Mouse (Mus musculus) stomach, embryonic 14.5 days (tissue): ENCODE data around the gene Cdc26. TPM values are rescaled to one million over a fixed set of nuclear protein-coding genes. Genes with fewer than 3 reads are reported as not detected.
A peak's percentile ranks its signal among the peaks of the same experiment; 100 is the strongest.

Experiments
- ATAC-seq: fragments of 200-750 bp; cut with Nextera tagmentation; 2 replicates; pipeline ENCODE4 v1.8.0; 2017; ENCODE audit warnings: low read depth, moderate TSS enrichment; ENCODE audit not compliant: insufficient number of reproducible peaks, insufficient read depth, low FRiP score
- H3K27ac ChIP-seq: fragments of 300-500 bp; sonication (generic); 2 replicates; pipeline ENCODE4 v1.5.1; 2014; ENCODE audit warnings: mild to moderate bottlenecking, low read length, moderate library complexity, mixed read lengths
- H3K27me3 ChIP-seq: fragments of 300-500 bp; sonication (generic); 2 replicates; pipeline ENCODE4 v1.6.1; 2014; ENCODE audit warnings: low read length, control low read depth, mixed read lengths; ENCODE audit not compliant: control insufficient read depth, insufficient read depth
- H3K36me3 ChIP-seq: fragments of 300-500 bp; sonication (generic); 2 replicates; pipeline ENCODE4 v1.6.1; 2014; ENCODE audit warnings: mild to moderate bottlenecking, control low read depth, low read length, moderate library complexity, mixed read lengths; ENCODE audit not compliant: control insufficient read depth, insufficient read depth
- H3K4me1 ChIP-seq: fragments of 300-500 bp; sonication (generic); 2 replicates; pipeline ENCODE4 v1.6.1; 2014; ENCODE audit warnings: low read length, control low read depth, mixed read lengths; ENCODE audit not compliant: control insufficient read depth, insufficient read depth
- H3K4me2 ChIP-seq: fragments of 300-500 bp; sonication (generic); replicated peaks from 2 replicates; pipeline ENCODE4 v1.6.1; 2014; ENCODE audit warnings: low read depth, low read length, control low read depth
- H3K4me3 ChIP-seq: fragments of 300-500 bp; sonication (generic); 2 replicates; pipeline ENCODE4 v1.5.1; 2014; ENCODE audit warnings: low read depth, low read length, control low read depth
- H3K9ac ChIP-seq: fragments of 300-500 bp; sonication (generic); replicated peaks from 2 replicates; pipeline ENCODE4 v1.6.1; 2014; ENCODE audit warnings: low read depth, mild to moderate bottlenecking, control low read depth, low read length, moderate library complexity, mixed read lengths
- H3K9me3 ChIP-seq: fragments of 300-500 bp; sonication (generic); 2 replicates; pipeline ENCODE4 v1.6.1; 2016; ENCODE audit warnings: low read depth, low read length, control low read depth; ENCODE audit not compliant: control insufficient read depth
- WGBS: fragments of 180-500 bp; shearing (Covaris S2); extraction: QIAGEN DNeasy Blood & Tissue Kit; methylation state at CpG from one replicate; pipeline ENCODE4 v1.1.7; 2014; 5-methylcytosine and 5-hydroxymethylcytosine counted together
- polyA plus RNA-seq: library from polyadenylated mRNA; unstranded; fragments of >200 nt; fragmentation: Nextera tagmentation; extraction: Ambion mirVana; gene quantifications from 2 replicates; pipeline ENCODE4 v1.2.1, GENCODE M21; 2014

Gene Cdc26
- polyA plus RNA-seq, 1 experiment from 2014 or later = 186 TPM

GRCm38 (mm10) chr4:62362437-62362836 is 46.0 kb downstream of the Cdc26 start:
- no peak overlapping the region for H3K4me2 ChIP-seq
- no peaks in the 10 kb centered on the region for H3K27me3 ChIP-seq
- no peak overlapping the region for H3K27ac ChIP-seq
- no peak overlapping the region for H3K9ac ChIP-seq
- H3K4me3 ChIP-seq = no peak overlapping the region
- no peaks in the 10 kb centered on the region for H3K36me3 ChIP-seq
- peaks cover 13% of the 10 kb centered on the region for H3K4me1 ChIP-seq
- WGBS = 63% methylated on average over 2 of the region's 2 CpGs
- no peaks in the 10 kb centered on the region for H3K9me3 ChIP-seq
- ATAC-seq = no peak

- H3K27me3 ChIP-seq = no peaks in the 10 kb centered on the region
- peak overlapping the region; percentile 50 for H3K4me2 ChIP-seq
- no peak overlapping the region for H3K27ac ChIP-seq
- H3K4me3 ChIP-seq = peak overlapping the region; percentile 51; the same call in 1 of the 2 replicates
- peaks cover 13% of the 10 kb centered on the region for H3K4me1 ChIP-seq
- no peaks in the 10 kb centered on the region for H3K36me3 ChIP-seq
- no peaks in the 10 kb centered on the region for H3K9me3 ChIP-seq
- 78% methylated on average over 1 of the region's 1 CpGs for WGBS
- H3K9ac ChIP-seq = no peak overlapping the region
- no peak for ATAC-seq
Observed at GRCm38 (mm10) chr4:62361997-62362396, 46.4 kb downstream of the Cdc26 start.

DNA sequence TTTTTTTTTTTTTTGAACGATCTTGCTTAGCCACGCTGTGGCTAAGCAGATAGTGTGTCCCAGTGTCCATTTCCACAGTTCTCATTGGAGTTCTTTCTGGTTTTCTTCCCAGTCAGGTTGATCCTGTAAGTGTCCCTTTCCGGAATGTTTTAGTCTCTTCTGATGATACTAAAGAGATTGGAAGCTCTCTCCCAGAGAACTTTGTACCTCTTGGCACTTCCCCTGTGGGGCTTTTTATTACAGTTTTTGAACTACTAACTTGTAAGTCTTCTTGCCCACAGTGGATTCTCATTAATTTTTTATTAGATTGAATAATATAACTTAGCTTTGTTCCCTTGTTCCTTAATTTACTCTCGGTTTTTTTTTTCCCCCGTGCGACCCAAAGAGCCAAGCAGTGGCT is 46.9 kb downstream of the Cdc26 start:
- H3K9ac ChIP-seq = peak overlapping the region; percentile 79
- H3K27me3 ChIP-seq = no peaks in the 10 kb centered on the region
- no peak overlapping the region for H3K27ac ChIP-seq
- peak overlapping the region; percentile 51 for H3K4me3 ChIP-seq
- H3K4me2 ChIP-seq = peak overlapping the region; percentile 50
- no peaks in the 10 kb centered on the region for H3K36me3 ChIP-seq
- peaks cover 13% of the 10 kb centered on the region for H3K4me1 ChIP-seq
- ATAC-seq = no peak
- WGBS = 38% methylated on average over 6 of the region's 6 CpGs
- H3K9me3 ChIP-seq = no peaks in the 10 kb centered on the region

- H3K4me1 ChIP-seq = peaks cover 13% of the 10 kb centered on the region
- H3K27me3 ChIP-seq = no peaks in the 10 kb centered on the region
- H3K9me3 ChIP-seq = no peaks in the 10 kb centered on the region
- peak; percentile 56 for ATAC-seq
- peak overlapping the region; percentile 58 for H3K27ac ChIP-seq
- H3K36me3 ChIP-seq = no peaks in the 10 kb centered on the region
- peak overlapping the region; percentile 51 for H3K4me3 ChIP-seq
- H3K9ac ChIP-seq = peak overlapping the region; percentile 79
- WGBS = 1% methylated on average over 22 of the region's 22 CpGs
- H3K4me2 ChIP-seq = peak overlapping the region; percentile 50
Observed at GRCm38 (mm10) chr4:62360805-62361455, 47.5 kb downstream of the Cdc26 start.

DNA sequence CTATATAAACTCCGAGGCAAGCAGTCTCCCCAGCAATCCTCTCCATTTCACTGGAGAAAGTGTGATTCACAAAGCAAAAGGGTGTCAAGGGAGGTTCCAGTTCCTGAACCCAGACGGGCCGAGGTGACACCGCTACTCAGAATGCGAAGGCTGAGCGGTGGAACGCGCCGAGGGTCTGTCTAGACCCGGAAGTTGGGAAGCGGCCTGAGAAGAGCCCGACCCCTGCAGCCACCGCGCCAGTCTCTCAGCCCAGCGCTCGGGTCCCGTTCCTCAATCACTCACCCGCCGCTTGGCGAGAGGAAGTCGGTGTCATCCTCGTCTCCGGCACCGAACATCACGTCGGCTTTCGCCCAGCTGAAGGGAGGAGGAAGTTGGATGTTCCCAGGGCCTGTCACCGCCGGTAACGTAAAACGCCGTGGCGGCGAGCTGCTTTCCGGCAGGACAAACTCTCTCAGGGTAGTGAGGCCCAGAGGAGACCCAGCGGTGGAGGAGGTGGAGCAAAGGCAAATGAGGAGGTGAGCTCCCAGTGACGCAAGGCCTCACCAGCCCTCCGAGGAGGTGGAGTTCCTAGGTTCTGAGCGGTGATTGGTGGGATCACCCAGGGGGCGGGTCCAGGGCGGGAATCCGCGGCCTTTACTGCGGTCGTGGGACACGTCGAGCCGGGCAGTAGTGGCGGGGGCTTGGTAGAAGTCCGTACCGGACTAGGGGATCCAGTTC is 48.2 kb downstream of the Cdc26 start, which contains the start of the genes Fkbp15 and Slc31a1:
Fkbp15 (minus strand) TSS at position 461 of the 717 bp plus-strand sequence.
Slc31a1 (plus strand) TSS at position 640 of the 717 bp plus-strand sequence.
- Histone ChIP-seq H3K9me3 (no peaks in the 10 kb centered on the region), H3K4me1 (peaks cover 11% of the 10 kb centered on the region), H3K36me3 (no peaks in the 10 kb centered on the region), H3K4me3 (peak within 1 kb of the TSS; percentile 51), H3K27ac (peak within 1 kb of the TSS; percentile 58), H3K27me3 (no peaks in the 10 kb centered on the region), H3K9ac (peak within 1 kb of the TSS; percentile 79), H3K4me2 (peak within 1 kb of the TSS; percentile 55)
- WGBS = under 1% methylated on average over 51 of the region's 51 CpGs
- peak; percentile 100 for ATAC-seq

- peak overlapping the region; percentile 51 for H3K4me3 ChIP-seq
- H3K27me3 ChIP-seq = no peaks in the 10 kb centered on the region
- H3K9me3 ChIP-seq = no peaks in the 10 kb centered on the region
- no peaks in the 10 kb centered on the region for H3K36me3 ChIP-seq
- H3K27ac ChIP-seq = no peak overlapping the region
- ATAC-seq = no peak
- peaks cover 11% of the 10 kb centered on the region for H3K4me1 ChIP-seq
- WGBS = 39% methylated on average over 7 of the region's 7 CpGs
- peak overlapping the region; percentile 55 for H3K4me2 ChIP-seq
- H3K9ac ChIP-seq = peak overlapping the region; percentile 54
Observed at GRCm38 (mm10) chr4:62359256-62359775, 49.1 kb downstream of the Cdc26 start.

DNA sequence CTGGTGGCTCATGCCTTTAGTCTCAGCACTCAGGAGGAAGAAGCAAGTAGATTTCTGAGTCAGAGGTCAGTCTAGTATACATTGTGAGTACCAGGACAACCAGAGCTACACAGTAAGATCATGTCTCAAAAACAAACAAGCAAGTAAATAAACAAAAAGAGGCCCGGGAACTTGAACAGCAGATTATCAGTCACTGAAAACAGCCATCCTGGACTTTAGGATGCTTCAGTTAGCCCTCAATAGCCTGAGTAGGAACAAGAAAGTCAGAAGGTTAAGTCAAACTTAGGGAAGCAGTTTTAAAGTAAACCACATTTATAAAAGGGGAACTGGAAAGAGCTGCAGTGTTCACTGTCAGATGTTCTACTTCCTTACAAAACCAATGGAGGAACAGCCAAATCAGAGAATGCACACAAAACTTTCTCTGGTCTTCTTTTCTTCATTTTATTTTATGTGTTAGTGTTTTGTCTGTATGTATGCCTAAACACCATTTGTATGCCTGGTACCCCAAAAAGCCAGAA is 50.8 kb downstream of the Cdc26 start:
- H3K4me3 ChIP-seq = no peak overlapping the region
- H3K27ac ChIP-seq = no peak overlapping the region
- no peaks in the 10 kb centered on the region for H3K9me3 ChIP-seq
- no peak overlapping the region for H3K4me2 ChIP-seq
- ATAC-seq = no peak
- WGBS = 80% methylated on average over 1 of the region's 1 CpGs
- no peak overlapping the region for H3K9ac ChIP-seq
- H3K4me1 ChIP-seq = peaks cover 11% of the 10 kb centered on the region
- H3K36me3 ChIP-seq = no peaks in the 10 kb centered on the region
- no peaks in the 10 kb centered on the region for H3K27me3 ChIP-seq

- no peaks in the 10 kb centered on the region for H3K27me3 ChIP-seq
- peaks cover 14% of the 10 kb centered on the region for H3K36me3 ChIP-seq
- no peak for ATAC-seq
- WGBS = 87% methylated on average over 2 of the region's 2 CpGs
- H3K4me1 ChIP-seq = no peaks in the 10 kb centered on the region
- no peak overlapping the region for H3K9ac ChIP-seq
- no peak overlapping the region for H3K4me3 ChIP-seq
- no peak overlapping the region for H3K4me2 ChIP-seq
- H3K9me3 ChIP-seq = no peaks in the 10 kb centered on the region
- no peak overlapping the region for H3K27ac ChIP-seq
Observed at GRCm38 (mm10) chr4:62349371-62349770, 59.1 kb downstream of the Cdc26 start.
